ENCODE assay signal across 10 mouse cellular contexts in the genomic region with DNA sequence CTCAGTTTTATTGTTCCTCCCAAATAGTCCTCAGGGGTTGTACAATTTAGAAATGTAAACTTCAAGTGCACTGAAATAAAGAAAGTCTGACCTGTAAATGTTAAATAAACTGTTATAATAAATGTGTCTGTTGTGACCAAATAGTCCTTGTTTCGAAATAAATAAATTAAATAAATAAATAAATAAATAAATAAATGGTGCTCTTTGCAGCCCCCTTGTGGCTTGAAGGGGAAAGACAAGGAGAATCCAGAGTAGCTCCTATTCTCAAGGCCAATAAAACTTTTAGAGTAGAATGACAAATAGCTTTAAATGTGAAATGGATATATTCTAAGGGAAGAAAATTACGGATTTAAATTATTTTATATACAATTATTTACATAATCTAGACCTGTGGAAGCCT. TPM values are rescaled to one million over a fixed set of nuclear protein-coding genes. Genes with fewer than 3 reads are reported as not detected.
A peak's percentile ranks its signal among the peaks of the same experiment; 100 is the strongest.
DNase-seq lines count a peak whose midpoint lies in the region; ATAC-seq and TF ChIP-seq lines count a peak whose summit lies in the region.
"Had no signal": no experiment of that assay in that cellular context is flagged by ENCODE, and none has a peak within 500 bp of the region (broad histone marks: within the 10 kb centered on the region; RNA-seq: fewer than 3 reads in every experiment).

No protein-coding gene starts in this region.

- DNase-seq in cerebellum, adult 2 months: peak; percentile 27 to 41
- no peak for DNase-seq in cerebellum, adult 11-12 months
- peak; percentile 54 for DNase-seq in layer of hippocampus, adult 11-12 months (ENCODE audit: low spot score)
- no peak for DNase-seq in layer of hippocampus, postnatal 36 days
- DNase-seq in ES-E14 (ENCODE audit: low read depth, low spot score): no peak
- no peak for DNase-seq in urinary bladder, postnatal 14 days (ENCODE audit: low spot score)
- no peak for DNase-seq in thymus, postnatal 4 days
- DNase-seq: adrenal gland, postnatal 25 days had no signal

- peak overlapping the region; percentile 96 for H3K4me2 ChIP-seq in hindbrain, embryonic 15.5 days

- no peak for ATAC-seq in hindbrain, embryonic 15.5 days (ENCODE audit: low FRiP score, low read depth)

- 9% methylated on average over 2 of the region's 2 CpGs for WGBS in cerebellum, adult 2 months
- WGBS in hindbrain, embryonic 15.5 days: 11% methylated on average over 2 of the region's 2 CpGs

- TF ChIP-seq CTCF in cerebellum, adult 2 months (IDR thresholded peaks at IDR 0.05; ENCODE audit: borderline replicate concordance, insufficient read depth, low read depth, low read length): 0 out of 2 replicates have a peak, but pooled peaks have one; percentile 4

- H3K9me3 ChIP-seq in ES-E14 (ENCODE audit: control insufficient read depth, insufficient read depth, low read depth, low read length): no peaks in the 10 kb centered on the region
- H3K9me3 ChIP-seq in hindbrain, embryonic 15.5 days: no peaks in the 10 kb centered on the region
- H3K9me3 ChIP-seq: megakaryocyte, embryonic 14.5 days had no signal

- in situ Hi-C loops in ES-E14 (cut with MboI; ENCODE audit: low sequenced_read_pairs in 2 of 2, unreplicated experiment in 2 of 2): no loop called here

- no peak overlapping the region for H3K9ac ChIP-seq in ES-E14 (ENCODE audit: insufficient read depth, low read depth, low read length, poor library complexity, severe bottlenecking)
- H3K9ac ChIP-seq in hindbrain, embryonic 15.5 days: no peak overlapping the region

- TF ChIP-seq POLR2A in cerebellum, adult 2 months (IDR thresholded peaks at IDR 0.05; ENCODE audit: borderline replicate concordance, insufficient read depth, low read length): no peak

- H3K27ac ChIP-seq in cerebellum, adult 2 months (ENCODE audit: insufficient read depth, low read length): no peak overlapping the region
- no peak overlapping the region for H3K27ac ChIP-seq in ES-E14 (ENCODE audit: insufficient read depth, low read depth, low read length, poor library complexity, severe bottlenecking)
- H3K27ac ChIP-seq in hindbrain, embryonic 15.5 days (replicated peaks): no peak overlapping the region

- H3K27me3 ChIP-seq in cerebellum, adult 2 months (ENCODE audit: control insufficient read depth, insufficient read depth, low read length): no peaks in the 10 kb centered on the region
- peaks cover 5% of the 10 kb centered on the region; the same call in 1 of the 2 replicates for H3K27me3 ChIP-seq in hindbrain, embryonic 15.5 days

- no peaks in the 10 kb centered on the region for H3K36me3 ChIP-seq in ES-E14 (ENCODE audit: control insufficient read depth, insufficient read depth, low read length, poor library complexity, severe bottlenecking)
- no peaks in the 10 kb centered on the region for H3K36me3 ChIP-seq in hindbrain, embryonic 15.5 days

- H3K4me1 ChIP-seq in cerebellum, adult 2 months (ENCODE audit: control insufficient read depth, insufficient read depth, low read length): no peaks in the 10 kb centered on the region
- no peaks in the 10 kb centered on the region for H3K4me1 ChIP-seq in ES-E14 (ENCODE audit: control insufficient read depth in 2 of 2, insufficient read depth in 2 of 2, low read length in 2 of 2, poor library complexity in 1 of 2)
- H3K4me1 ChIP-seq in hindbrain, embryonic 15.5 days (replicated peaks): peaks cover 23% of the 10 kb centered on the region

- H3K4me3 ChIP-seq in cerebellum, adult 2 months (replicated peaks; ENCODE audit: insufficient read depth, low read depth, low read length): no peak overlapping the region
- H3K4me3 ChIP-seq in ES-E14 (ENCODE audit: insufficient read depth in 1 of 2, low read depth in 1 of 2, low read length in 2 of 2, poor library complexity in 1 of 2, severe bottlenecking in 1 of 2): no peak overlapping the region
- peak overlapping the region; percentile 89 for H3K4me3 ChIP-seq in hindbrain, embryonic 15.5 days
- H3K4me3 ChIP-seq: megakaryocyte, embryonic 14.5 days had no signal

TF ChIP-seq in ES-E14, 5 proteins besides CTCF, POLR2A, EP300 and RAD21:
- TF ChIP-seq MAFK (IDR thresholded peaks at IDR 0.05; ENCODE audit: insufficient read depth, low read depth, low read length) (no peak), ZC3H11A (IDR thresholded peaks at IDR 0.05; ENCODE audit: borderline replicate concordance, low read depth, low read length) (peak; percentile 59; the same call in 1 of the 2 replicates)
TF ChIP-seq in ES-E14: peak in this region for 1.

RNA-seq across cellular contexts. Expression of a gene that starts 2.3 kb away (rescaled TPM):
- 37.9 and 42.0 TPM in 2 replicates for polyA plus RNA-seq in cerebellum, adult 2 months (2012; rRNA removed)
- total RNA-seq in layer of hippocampus, postnatal 36 days (2021): 100 to 1,000 TPM; 152 to 154 TPM
- 0.85 and 0.89 TPM in 2 replicates for total RNA-seq in ES-E14 (2012; rRNA removed)
- 15.1 and 15.3 TPM in 2 replicates for polyA plus RNA-seq in hindbrain, embryonic 15.5 days (2015; fragmentation: Nextera tagmentation; extraction: Ambion mirVana)

Comparison
In these comparisons a context has a peak if more than half of its experiments do, and no peak if none do; other contexts are left out.
1. DNase-seq: peak in cerebellum, adult 2 months (2 of 2) and layer of hippocampus, adult 11-12 months (single experiment); none in cerebellum, adult 11-12 months (single experiment), layer of hippocampus, postnatal 36 days (0 of 2), ES-E14 (single experiment), urinary bladder, postnatal 14 days (single experiment) and thymus, postnatal 4 days (single experiment).
2. RNA of a gene that starts 2.3 kb away (total RNA-seq): 152 to 154 TPM in layer of hippocampus, postnatal 36 days; 0.85 to 0.89 TPM in ES-E14; every median in the first group is over 10 times any median in the second.